Mouse (Mus musculus): ENCODE measurements around the gene Dnase1l3.

GRCm38 (mm10) chr14:7934166-7934565 is 60.2 kb downstream of the Dnase1l3 start:
- TF ChIP-seq CTCF (IDR thresholded peaks at IDR 0.05; ENCODE audit: extremely low read depth, insufficient read length, insufficient replicate concordance, low read depth, low read length) (no peak), POLR2A (IDR thresholded peaks at IDR 0.05; ENCODE audit: low read depth, low read length) (no peak)

Data from small intestine, adult 2 months (tissue).